Mouse (Mus musculus): ENCODE measurements at regions not wholly inside any gene's neighbourhood (a gene's known extent, or its start where the extent isn't known, plus 50 kb on each side); places are given as distances from the start of the nearest gene placed in this dataset.
A peak's percentile ranks its signal among the peaks of the same experiment; 100 is the strongest.

GRCm38 (mm10) chr2:106213740-106214139 lies 210.4 kb upstream of the Dnajc24 start:
- H3K27me3 ChIP-seq (ENCODE audit: insufficient read depth, low read length), result no peaks in the 10 kb centered on the region
- TF ChIP-seq GATA1 (IDR thresholded peaks at IDR 0.05; ENCODE audit: borderline replicate concordance, low read length) (no peak), CTCF (IDR thresholded peaks at IDR 0.05; ENCODE audit: low read depth, low read length) (no peak), GATA2 (IDR thresholded peaks at IDR 0.05; ENCODE audit: borderline replicate concordance, low read depth, low read length) (no peak), TAL1 (conservative IDR thresholded peaks at IDR 0.05; ENCODE audit: low read depth, low read length) (no peak)
- no peak overlapping the region for H3K4me3 ChIP-seq (ENCODE audit: low read depth, low read length)
- H3K4me1 ChIP-seq (ENCODE audit: insufficient read depth, low read depth, low read length), result no peaks in the 10 kb centered on the region
- H3K36me3 ChIP-seq (replicated peaks), result no peaks in the 10 kb centered on the region
- DNase-seq (ENCODE audit: low spot score) (no peak), ATAC-seq (ENCODE audit: extremely low read depth, insufficient number of reproducible peaks, low FRiP score, poor library complexity, severe bottlenecking) (no peak)
- H3K9me3 ChIP-seq (replicated peaks), result no peaks in the 10 kb centered on the region

GRCm38 (mm10) chr2:106210773-106211172 lies 207.4 kb upstream of the Dnajc24 start:
- no peaks in the 10 kb centered on the region for H3K4me1 ChIP-seq (ENCODE audit: insufficient read depth, low read depth, low read length)
- H3K4me3 ChIP-seq (ENCODE audit: low read depth, low read length), result no peak overlapping the region
- ATAC-seq (ENCODE audit: extremely low read depth, insufficient number of reproducible peaks, low FRiP score, poor library complexity, severe bottlenecking), result no peak
- H3K36me3 ChIP-seq (replicated peaks), result no peaks in the 10 kb centered on the region
- no peak for DNase-seq (ENCODE audit: low spot score)
- no peaks in the 10 kb centered on the region for H3K9me3 ChIP-seq (replicated peaks)
- TF ChIP-seq GATA2 (IDR thresholded peaks at IDR 0.05; ENCODE audit: borderline replicate concordance, low read depth, low read length) (no peak), GATA1 (IDR thresholded peaks at IDR 0.05; ENCODE audit: borderline replicate concordance, low read length) (no peak), CTCF (IDR thresholded peaks at IDR 0.05; ENCODE audit: low read depth, low read length) (no peak), TAL1 (conservative IDR thresholded peaks at IDR 0.05; ENCODE audit: low read depth, low read length) (no peak), POLR2AphosphoS5 (IDR thresholded peaks at IDR 0.05; ENCODE audit: insufficient replicate concordance, low read depth, low read length) (no peak)
- no peaks in the 10 kb centered on the region for H3K27me3 ChIP-seq (ENCODE audit: insufficient read depth, low read length)

- Histone ChIP-seq H3K36me3 (replicated peaks) (no peaks in the 10 kb centered on the region), H3K4me3 (ENCODE audit: low read depth, low read length) (no peak overlapping the region), H3K9me3 (replicated peaks) (no peaks in the 10 kb centered on the region), H3K27me3 (ENCODE audit: insufficient read depth, low read length) (no peaks in the 10 kb centered on the region), H3K4me1 (ENCODE audit: insufficient read depth, low read depth, low read length) (no peaks in the 10 kb centered on the region)
- DNase-seq (ENCODE audit: low spot score) (no peak), ATAC-seq (ENCODE audit: extremely low read depth, insufficient number of reproducible peaks, low FRiP score, poor library complexity, severe bottlenecking) (no peak)
- no peak for TF ChIP-seq GATA2 (IDR thresholded peaks at IDR 0.05; ENCODE audit: borderline replicate concordance, low read depth, low read length)
- no peak for TF ChIP-seq CTCF (IDR thresholded peaks at IDR 0.05; ENCODE audit: low read depth, low read length)
- no peak for TF ChIP-seq GATA1 (IDR thresholded peaks at IDR 0.05; ENCODE audit: borderline replicate concordance, low read length)
- TF ChIP-seq TAL1 (conservative IDR thresholded peaks at IDR 0.05; ENCODE audit: low read depth, low read length), result no peak
- TF ChIP-seq POLR2AphosphoS5 (IDR thresholded peaks at IDR 0.05; ENCODE audit: insufficient replicate concordance, low read depth, low read length), result no peak
Measured at GRCm38 (mm10) chr2:106208767-106209250, 205.5 kb upstream of the Dnajc24 start.

GRCm38 (mm10) chr2:106200130-106200529 lies 196.8 kb upstream of the Dnajc24 start:
- H3K27me3 ChIP-seq (ENCODE audit: insufficient read depth, low read length), result no peaks in the 10 kb centered on the region
- H3K9me3 ChIP-seq (replicated peaks), result no peaks in the 10 kb centered on the region
- DNase-seq (ENCODE audit: low spot score) (no peak), ATAC-seq (ENCODE audit: extremely low read depth, insufficient number of reproducible peaks, low FRiP score, poor library complexity, severe bottlenecking) (no peak)
- H3K4me1 ChIP-seq (ENCODE audit: insufficient read depth, low read depth, low read length), result no peaks in the 10 kb centered on the region
- H3K36me3 ChIP-seq (replicated peaks), result no peaks in the 10 kb centered on the region
- no peak overlapping the region for H3K4me3 ChIP-seq (ENCODE audit: low read depth, low read length)
- peak; percentile 26; the same call in 1 of the 2 replicates for TF ChIP-seq CTCF (IDR thresholded peaks at IDR 0.05; ENCODE audit: low read depth, low read length)
- no peak for TF ChIP-seq GATA2 (IDR thresholded peaks at IDR 0.05; ENCODE audit: borderline replicate concordance, low read depth, low read length)

- DNase-seq (ENCODE audit: low spot score), result no peak
- ATAC-seq (ENCODE audit: extremely low read depth, insufficient number of reproducible peaks, low FRiP score, poor library complexity, severe bottlenecking), result no peak
- H3K4me1 ChIP-seq (ENCODE audit: insufficient read depth, low read depth, low read length), result no peaks in the 10 kb centered on the region
- H3K4me3 ChIP-seq (ENCODE audit: low read depth, low read length), result no peak overlapping the region
- TF ChIP-seq GATA2 (IDR thresholded peaks at IDR 0.05; ENCODE audit: borderline replicate concordance, low read depth, low read length), result no peak
- TF ChIP-seq GATA1 (IDR thresholded peaks at IDR 0.05; ENCODE audit: borderline replicate concordance, low read length), result no peak
- no peak for TF ChIP-seq TAL1 (conservative IDR thresholded peaks at IDR 0.05; ENCODE audit: low read depth, low read length)
- TF ChIP-seq POLR2AphosphoS5 (IDR thresholded peaks at IDR 0.05; ENCODE audit: insufficient replicate concordance, low read depth, low read length), result no peak
- no peak for TF ChIP-seq CTCF (IDR thresholded peaks at IDR 0.05; ENCODE audit: low read depth, low read length)
- no peaks in the 10 kb centered on the region for H3K9me3 ChIP-seq (replicated peaks)
- H3K36me3 ChIP-seq (replicated peaks), result no peaks in the 10 kb centered on the region
- no peaks in the 10 kb centered on the region for H3K27me3 ChIP-seq (ENCODE audit: insufficient read depth, low read length)
Measured at GRCm38 (mm10) chr2:106195170-106195569, 191.8 kb upstream of the Dnajc24 start.

- no peak for ATAC-seq (ENCODE audit: extremely low read depth, insufficient number of reproducible peaks, low FRiP score, poor library complexity, severe bottlenecking)
Measured at GRCm38 (mm10) chr2:106194369-106195023, 191.1 kb upstream of the Dnajc24 start.

More at GRCm38 (mm10) chr2:106194369-106195023, 191.1 kb upstream of the Dnajc24 start:
- no peaks in the 10 kb centered on the region for H3K27me3 ChIP-seq (ENCODE audit: insufficient read depth, low read length)
- H3K4me3 ChIP-seq (ENCODE audit: low read depth, low read length), result no peak overlapping the region
- H3K36me3 ChIP-seq (replicated peaks), result no peaks in the 10 kb centered on the region
- no peak for TF ChIP-seq POLR2AphosphoS5 (IDR thresholded peaks at IDR 0.05; ENCODE audit: insufficient replicate concordance, low read depth, low read length)
- TF ChIP-seq TAL1 (conservative IDR thresholded peaks at IDR 0.05; ENCODE audit: low read depth, low read length), result no peak
- TF ChIP-seq GATA2 (IDR thresholded peaks at IDR 0.05; ENCODE audit: borderline replicate concordance, low read depth, low read length), result no peak
- no peak for TF ChIP-seq GATA1 (IDR thresholded peaks at IDR 0.05; ENCODE audit: borderline replicate concordance, low read length)
- no peak for TF ChIP-seq CTCF (IDR thresholded peaks at IDR 0.05; ENCODE audit: low read depth, low read length)
- no peak for DNase-seq (ENCODE audit: low spot score)
- no peaks in the 10 kb centered on the region for H3K4me1 ChIP-seq (ENCODE audit: insufficient read depth, low read depth, low read length)
- no peaks in the 10 kb centered on the region for H3K9me3 ChIP-seq (replicated peaks)
